Mouse (Mus musculus): ENCODE data around the gene Dis3l2.

DNA sequence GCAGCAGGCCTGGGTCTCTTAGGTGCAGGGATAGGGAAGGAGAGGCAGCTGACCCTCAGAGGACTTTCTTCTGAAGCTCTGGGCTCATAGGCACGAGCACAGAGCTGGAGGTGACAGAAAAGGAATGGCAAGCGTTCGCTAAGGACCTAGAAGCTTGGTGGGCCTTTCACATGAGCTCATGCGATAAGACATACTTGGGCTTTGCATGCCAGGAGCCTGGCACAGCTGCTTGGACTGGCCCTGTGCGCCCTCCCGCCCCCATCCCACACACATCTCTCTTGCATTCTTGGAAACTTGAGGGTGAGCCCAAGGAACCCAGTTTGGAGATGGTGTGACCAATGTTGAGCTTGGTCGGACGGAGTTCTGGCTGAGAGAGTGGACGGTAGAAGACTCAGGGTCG lies 24.9 kb upstream of the Dis3l2 start:
- TF ChIP-seq CTCF (IDR thresholded peaks at IDR 0.05; ENCODE audit: low read depth), result no peak
- TF ChIP-seq EP300 (IDR thresholded peaks at IDR 0.05; ENCODE audit: low read depth), result no peak
